Mouse (Mus musculus): Measurements from ENCODE around the gene Mrps7.

DNA sequence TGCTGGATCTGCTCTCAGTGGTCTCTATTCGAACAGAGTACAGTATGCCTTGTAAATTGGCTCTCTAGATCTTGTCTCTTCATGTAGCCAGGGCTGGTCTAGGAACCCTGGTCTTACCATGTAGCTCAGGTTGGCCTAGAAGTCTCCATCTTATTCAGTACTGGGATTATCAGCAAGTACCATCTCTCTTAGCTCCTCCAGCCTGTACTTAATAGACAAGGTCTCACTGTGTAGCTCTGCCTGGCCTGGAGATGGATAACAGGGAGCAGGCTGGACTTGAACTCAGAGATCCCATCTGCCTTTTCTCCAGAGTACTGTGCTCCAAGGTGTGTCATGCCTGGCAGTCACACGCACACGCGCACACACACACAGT lies 37.9 kb downstream of the Mrps7 start:
- TF ChIP-seq CTCF (conservative IDR thresholded peaks at IDR 0.05; ENCODE audit: low read length) (no peak), POU5F1 (IDR thresholded peaks at IDR 0.05; ENCODE audit: borderline replicate concordance, low read length) (no peak), NANOG (IDR thresholded peaks at IDR 0.05; ENCODE audit: borderline replicate concordance, low read length) (no peak)
